In the genomic region with DNA sequence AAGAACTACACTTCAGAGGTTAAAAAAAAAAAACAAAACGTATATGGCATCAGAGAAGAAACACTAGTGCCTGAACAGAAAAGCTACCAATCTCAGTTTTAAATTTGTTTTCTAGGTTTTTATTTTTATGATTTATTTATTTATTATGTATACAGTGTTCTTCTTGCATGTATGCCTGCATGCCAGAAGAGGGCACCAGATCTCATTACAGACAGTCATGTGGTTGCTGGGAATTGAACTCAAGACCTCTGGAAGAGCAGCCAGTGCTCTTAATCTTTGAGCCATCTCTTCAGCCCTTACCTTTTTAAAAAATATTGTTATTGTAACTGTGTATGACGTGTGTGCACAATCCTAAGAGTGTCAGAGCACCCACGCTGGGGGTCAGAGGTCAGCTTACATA, we compare ENCODE assay signal across 21 mouse cellular contexts. TPM values are rescaled to one million over a fixed set of nuclear protein-coding genes. Genes with fewer than 3 reads are reported as not detected.
DNase-seq lines count a peak whose midpoint lies in the region; ATAC-seq and TF ChIP-seq lines count a peak whose summit lies in the region.
"Had no signal": no experiment of that assay in that cellular context is flagged by ENCODE, and none has a peak within 500 bp of the region (broad histone marks: within the 10 kb centered on the region; RNA-seq: fewer than 3 reads in every experiment).

No protein-coding gene starts in this region.

- dilution Hi-C loops in CH12.LX (cut with MboI; ENCODE audit: extremely low pct_ligation_motif_present, extremely low pct_unique_long_range_greater_than_20kb, low sequenced_read_pairs), result no loop called here

- TF ChIP-seq POLR2A in CH12.LX (IDR thresholded peaks at IDR 0.05; ENCODE audit: low read depth, low read length), result no peak

- in situ Hi-C loops in CH12.LX (cut with MboI; ENCODE audit: low pct_ligation_motif_present, low pct_unique_long_range_greater_than_20kb, low sequenced_read_pairs), result loop anchor here (25.0 kb wide), 1 partner anchor 268 kb away; the partner anchor contains the start of gene Yeats4

- TF ChIP-seq RAD21 in CH12.LX (IDR thresholded peaks at IDR 0.05; ENCODE audit: low read depth, low read length), result peak; percentile 21

- ATAC-seq in intestine, postnatal 0 days, result no peak
- ATAC-seq in intestine, embryonic 15.5 days, result no peak
- ATAC-seq in lung, postnatal 0 days, result no peak
- ATAC-seq in forebrain, embryonic 15.5 days (replicated peaks), result no peak
- ATAC-seq: midbrain, embryonic 13.5 days had no signal

- H3K27ac ChIP-seq in intestine, postnatal 0 days (ENCODE audit: low read depth, low read length), result no peak overlapping the region
- no peak overlapping the region for H3K27ac ChIP-seq in intestine, embryonic 15.5 days
- H3K27ac ChIP-seq in lung, postnatal 0 days (ENCODE audit: low read length), result no peak overlapping the region
- H3K27ac ChIP-seq in CH12.LX (ENCODE audit: insufficient read depth, low read depth), result no peak overlapping the region
- no peak overlapping the region for H3K27ac ChIP-seq in forebrain, embryonic 15.5 days (replicated peaks)
- H3K27ac ChIP-seq: embryonic facial prominence, embryonic 15.5 days; midbrain, embryonic 13.5 days; neural tube, embryonic 12.5 days had no signal

- TF ChIP-seq CTCF in intestine, postnatal 0 days (IDR thresholded peaks at IDR 0.05; ENCODE audit: low read depth), result peak; percentile 60
- TF ChIP-seq CTCF in lung, postnatal 0 days (IDR thresholded peaks at IDR 0.05), result peak; percentile 54
- TF ChIP-seq CTCF in CH12.LX (conservative IDR thresholded peaks at IDR 0.05 in 1 of 2, IDR thresholded peaks at IDR 0.05 in 1 of 2; ENCODE audit: low read depth in 2 of 2, low read length in 2 of 2), result peak in 1 of 2 experiments; percentile 49; a peak in 2 of 4 replicates

- no peak for TF ChIP-seq EP300 in lung, postnatal 0 days (IDR thresholded peaks at IDR 0.05)
- no peak for TF ChIP-seq EP300 in CH12.LX (IDR thresholded peaks at IDR 0.05; ENCODE audit: low read length)

- H3K9me3 ChIP-seq in intestine, postnatal 0 days (ENCODE audit: control insufficient read depth), result no peaks in the 10 kb centered on the region
- no peaks in the 10 kb centered on the region for H3K9me3 ChIP-seq in intestine, embryonic 15.5 days
- H3K9me3 ChIP-seq in lung, postnatal 0 days (ENCODE audit: low read length), result no peaks in the 10 kb centered on the region
- H3K9me3 ChIP-seq in CH12.LX (replicated peaks; ENCODE audit: low read length), result peaks cover 10% of the 10 kb centered on the region
- H3K9me3 ChIP-seq in forebrain, embryonic 15.5 days, result 0 out of 2 replicates have a peak, but pooled peaks cover 5% of the 10 kb centered on the region
- H3K9me3 ChIP-seq: embryonic facial prominence, embryonic 15.5 days had no signal

- no peaks in the 10 kb centered on the region for H3K27me3 ChIP-seq in intestine, postnatal 0 days (replicated peaks; ENCODE audit: control insufficient read depth, insufficient read depth, low read length)
- H3K27me3 ChIP-seq in intestine, embryonic 15.5 days (replicated peaks), result no peaks in the 10 kb centered on the region
- H3K27me3 ChIP-seq in lung, postnatal 0 days (replicated peaks; ENCODE audit: insufficient read depth, low read length), result no peaks in the 10 kb centered on the region
- peaks cover 2% of the 10 kb centered on the region for H3K27me3 ChIP-seq in CH12.LX (replicated peaks)
- no peaks in the 10 kb centered on the region for H3K27me3 ChIP-seq in splenic B cell, adult 2 months (ENCODE audit: control insufficient read depth, insufficient read depth, low read length, poor library complexity, severe bottlenecking)
- no peaks in the 10 kb centered on the region for H3K27me3 ChIP-seq in forebrain, embryonic 15.5 days
- H3K27me3 ChIP-seq: embryonic facial prominence, embryonic 15.5 days; midbrain, embryonic 13.5 days; neural tube, embryonic 12.5 days had no signal

- no peak overlapping the region for H3K4me2 ChIP-seq in intestine, postnatal 0 days (replicated peaks; ENCODE audit: low read depth)
- no peak overlapping the region for H3K4me2 ChIP-seq in intestine, embryonic 15.5 days (replicated peaks)
- no peak overlapping the region for H3K4me2 ChIP-seq in lung, postnatal 0 days (replicated peaks; ENCODE audit: low read depth, low read length)
- no peak overlapping the region for H3K4me2 ChIP-seq in CH12.LX (ENCODE audit: insufficient read depth, low read depth, poor library complexity, severe bottlenecking)
- no peak overlapping the region for H3K4me2 ChIP-seq in forebrain, embryonic 15.5 days (replicated peaks)
- H3K4me2 ChIP-seq: embryonic facial prominence, embryonic 15.5 days; midbrain, embryonic 13.5 days; neural tube, embryonic 12.5 days had no signal

- WGBS in intestine, postnatal 0 days, result 80% methylated on average over 3 of the region's 3 CpGs
- WGBS in intestine, embryonic 15.5 days, result 78% methylated on average over 3 of the region's 3 CpGs
- 89% methylated on average over 3 of the region's 3 CpGs for WGBS in lung, postnatal 0 days
- 91% methylated on average over 3 of the region's 3 CpGs for WGBS in forebrain, embryonic 15.5 days

- peaks cover 11% of the 10 kb centered on the region for H3K36me3 ChIP-seq in intestine, postnatal 0 days (ENCODE audit: control insufficient read depth, insufficient read depth)
- 0 out of 2 replicates have a peak, but pooled peaks cover 6% of the 10 kb centered on the region for H3K36me3 ChIP-seq in intestine, embryonic 15.5 days
- H3K36me3 ChIP-seq in lung, postnatal 0 days (ENCODE audit: insufficient read depth, low read length), result peaks cover under 1% of the 10 kb centered on the region; the same call in 1 of the 2 replicates
- H3K36me3 ChIP-seq in CH12.LX (replicated peaks in 1 of 2; ENCODE audit: control insufficient read depth in 1 of 2, insufficient read depth in 1 of 2, low read length in 1 of 2), result peaks cover under 1 to 14% of the 10 kb centered on the region in 2 experiments
- no peaks in the 10 kb centered on the region for H3K36me3 ChIP-seq in splenic B cell, adult 2 months (ENCODE audit: control insufficient read depth, insufficient read depth, low read length, poor library complexity, severe bottlenecking)
- H3K36me3 ChIP-seq in forebrain, embryonic 15.5 days, result peaks cover 8% of the 10 kb centered on the region

- no peak overlapping the region for H3K9ac ChIP-seq in intestine, postnatal 0 days (ENCODE audit: low read depth, low read length)
- no peak overlapping the region for H3K9ac ChIP-seq in intestine, embryonic 15.5 days
- H3K9ac ChIP-seq in lung, postnatal 0 days (replicated peaks; ENCODE audit: low read depth), result no peak overlapping the region
- no peak overlapping the region for H3K9ac ChIP-seq in CH12.LX (ENCODE audit: insufficient read depth, low read depth)
- H3K9ac ChIP-seq in forebrain, embryonic 15.5 days (replicated peaks), result no peak overlapping the region
- H3K9ac ChIP-seq: embryonic facial prominence, embryonic 15.5 days; midbrain, embryonic 13.5 days; neural tube, embryonic 12.5 days had no signal

- H3K4me1 ChIP-seq in intestine, postnatal 0 days (replicated peaks; ENCODE audit: control insufficient read depth, insufficient read depth, low read length), result no peaks in the 10 kb centered on the region
- peaks cover 7% of the 10 kb centered on the region; the same call in 1 of the 2 replicates for H3K4me1 ChIP-seq in intestine, embryonic 15.5 days (replicated peaks)
- H3K4me1 ChIP-seq in lung, postnatal 0 days (ENCODE audit: insufficient read depth, low read depth, low read length), result no peaks in the 10 kb centered on the region
- H3K4me1 ChIP-seq in CH12.LX (ENCODE audit: control insufficient read depth in 1 of 2, insufficient read depth in 2 of 2), result peaks cover 0 to 3% of the 10 kb centered on the region in 2 experiments; a peak in 2 of 4 replicates
- peaks cover 13% of the 10 kb centered on the region for H3K4me1 ChIP-seq in forebrain, embryonic 15.5 days

- H3K4me3 ChIP-seq in intestine, postnatal 0 days (ENCODE audit: low read depth, low read length), result no peak overlapping the region
- H3K4me3 ChIP-seq in intestine, embryonic 15.5 days (replicated peaks), result no peak overlapping the region
- no peak overlapping the region for H3K4me3 ChIP-seq in lung, postnatal 0 days (ENCODE audit: low read depth, low read length)
- H3K4me3 ChIP-seq in CH12.LX (replicated peaks in 1 of 3; ENCODE audit: low read depth in 2 of 3, low read length in 2 of 3, poor library complexity in 1 of 3), result no peak overlapping the region
- no peak overlapping the region for H3K4me3 ChIP-seq in forebrain, embryonic 15.5 days
- H3K4me3 ChIP-seq: embryonic facial prominence, embryonic 15.5 days; midbrain, embryonic 13.5 days; neural tube, embryonic 12.5 days had no signal

- H3K79me2 ChIP-seq in CH12.LX (replicated peaks; ENCODE audit: control insufficient read depth, extremely low read depth, insufficient read depth, poor library complexity, severe bottlenecking), result no peaks in the 10 kb centered on the region; the same call in 1 of the 2 replicates

- no peak for DNase-seq in lung, postnatal 0 days (ENCODE audit: low spot score)
- DNase-seq in lung, adult 18-20 months, result no peak
- DNase-seq in CH12.LX (ENCODE audit: extremely low read depth), result no peak
- DNase-seq in splenic B cell, adult 2 months (ENCODE audit: low read depth, low spot score), result peak; percentile 49
- no peak for DNase-seq in right cerebral cortex, postnatal 36 days (ENCODE audit: low spot score in 2 of 2)
- DNase-seq: heart, postnatal 4 days; kidney, adult 11 months; left cerebral cortex, postnatal 4 days; retina, postnatal 1 day; thymus, adult 18-20 months had no signal

RNA-seq across cellular contexts. Expression of gene Rab3ip, which starts 6.4 kb away (rescaled TPM):
- polyA plus RNA-seq in intestine, postnatal 0 days (2015; fragmentation: Nextera tagmentation; extraction: Ambion mirVana), result 20.9 and 21.9 TPM in 2 replicates
- 33.1 and 34.3 TPM in 2 replicates for polyA plus RNA-seq in intestine, embryonic 15.5 days (2015; fragmentation: Nextera tagmentation; extraction: Ambion mirVana)
- 29.5 and 34.2 TPM in 2 replicates for polyA plus RNA-seq in lung, postnatal 0 days (2015; fragmentation: Nextera tagmentation; extraction: Ambion mirVana)
- 10.0 and 10.3 TPM in 2 replicates for total RNA-seq in CH12.LX (2012; rRNA removed)
- total RNA-seq in CH12.LX (2014; rRNA removed), result 13.3 and 18.3 TPM in 2 replicates
- 9.3 and 9.5 TPM in 2 replicates for polyA plus RNA-seq in CH12.LX (2012; ENCODE audit: insufficient read length, low read depth)
- polyA plus RNA-seq in forebrain, embryonic 15.5 days (2015; fragmentation: Nextera tagmentation; extraction: Ambion mirVana), result 48.6 and 50.4 TPM in 2 replicates

RNA-seq across cellular contexts. Expression of gene Gm10271, which starts 28.3 kb away (rescaled TPM):
- polyA plus RNA-seq in intestine, postnatal 0 days (2015; fragmentation: Nextera tagmentation; extraction: Ambion mirVana), result not detected in 2 replicates
- not detected in 2 replicates for polyA plus RNA-seq in intestine, embryonic 15.5 days (2015; fragmentation: Nextera tagmentation; extraction: Ambion mirVana)
- polyA plus RNA-seq in lung, postnatal 0 days (2015; fragmentation: Nextera tagmentation; extraction: Ambion mirVana), result not detected in 2 replicates
- total RNA-seq in CH12.LX (2012; rRNA removed), result not detected in 2 replicates
- total RNA-seq in CH12.LX (2014; rRNA removed), result not detected in 2 replicates
- polyA plus RNA-seq in CH12.LX (2012; ENCODE audit: insufficient read length, low read depth), result not detected in 2 replicates
- not detected in 2 replicates for polyA plus RNA-seq in forebrain, embryonic 15.5 days (2015; fragmentation: Nextera tagmentation; extraction: Ambion mirVana)
- total RNA-seq: adrenal gland, postnatal 10 days; common myeloid progenitor, adult 5-6 weeks; gastrocnemius, postnatal 4 days; heart, postnatal 4 days; layer of hippocampus, postnatal 10 days; left cerebral cortex, postnatal 4 days had no signal
- polyA plus RNA-seq: embryonic facial prominence, embryonic 15.5 days; lung, embryonic 16.5 days; midbrain, embryonic 13.5 days; neural tube, embryonic 12.5 days had no signal

RNA-seq across cellular contexts. Expression of gene Best3, which starts 42.0 kb away (rescaled TPM):
- not detected in 2 replicates for polyA plus RNA-seq in intestine, postnatal 0 days (2015; fragmentation: Nextera tagmentation; extraction: Ambion mirVana)
- polyA plus RNA-seq in intestine, embryonic 15.5 days (2015; fragmentation: Nextera tagmentation; extraction: Ambion mirVana), result not detected in 2 replicates
- 0.15 and 0.43 TPM in 2 replicates for polyA plus RNA-seq in lung, postnatal 0 days (2015; fragmentation: Nextera tagmentation; extraction: Ambion mirVana)
- total RNA-seq in CH12.LX (2012; rRNA removed), result not detected in 2 replicates
- total RNA-seq in CH12.LX (2014; rRNA removed), result not detected in 2 replicates
- polyA plus RNA-seq in CH12.LX (2012; ENCODE audit: insufficient read length, low read depth), result not detected in 2 replicates
- 0.10 TPM in 1 of 2 replicates, not detected in the other for polyA plus RNA-seq in forebrain, embryonic 15.5 days (2015; fragmentation: Nextera tagmentation; extraction: Ambion mirVana)
- total RNA-seq: common myeloid progenitor, adult 5-6 weeks had no signal

RNA-seq across cellular contexts. Expression of gene Myrfl, which starts 47.4 kb away (rescaled TPM):
- polyA plus RNA-seq in intestine, postnatal 0 days (2015; fragmentation: Nextera tagmentation; extraction: Ambion mirVana), result 7.3 and 9.5 TPM in 2 replicates
- polyA plus RNA-seq in intestine, embryonic 15.5 days (2015; fragmentation: Nextera tagmentation; extraction: Ambion mirVana), result 7.9 and 8.2 TPM in 2 replicates
- not detected in 2 replicates for polyA plus RNA-seq in lung, postnatal 0 days (2015; fragmentation: Nextera tagmentation; extraction: Ambion mirVana)
- total RNA-seq in CH12.LX (2012; rRNA removed) (not detected in 2 replicates), CH12.LX (2014; rRNA removed) (not detected in 2 replicates)
- not detected in 2 replicates for polyA plus RNA-seq in CH12.LX (2012; ENCODE audit: insufficient read length, low read depth)
- 0.05 and 0.08 TPM in 2 replicates for polyA plus RNA-seq in forebrain, embryonic 15.5 days (2015; fragmentation: Nextera tagmentation; extraction: Ambion mirVana)
- total RNA-seq: common myeloid progenitor, adult 5-6 weeks had no signal
